Mouse (Mus musculus): ENCODE measurements around the gene Olfr133. TPM values are rescaled to one million over a fixed set of nuclear protein-coding genes. Genes with fewer than 3 reads are reported as not detected.
"Not testable (repeated sequence)": the region's sequence is repeated elsewhere in the genome, so short reads cannot be mapped to it uniquely, and the experiment has no call there.

The Olfr133 gene
- total RNA-seq (2021) = not detected
- long read RNA-seq, experiment 1 = 0 reads
- long read RNA-seq, experiment 2 = 0 reads

GRCm38 (mm10) chr17:38144981-38145380, at the start of gene Olfr133:
Olfr133 (plus strand) TSS chr17:38145281.
- DNase-seq = no peak

- DNase-seq = not testable (repeated sequence)
Observed at GRCm38 (mm10) chr17:38124199-38124598, 20.9 kb upstream of the Olfr133 start.

- not testable (repeated sequence) for DNase-seq
Observed at GRCm38 (mm10) chr17:38125371-38125770, 19.7 kb upstream of the Olfr133 start.

GRCm38 (mm10) chr17:38134426-38134825, 10.7 kb upstream of the Olfr133 start, which contains the start of gene Olfr132:
Olfr132 (minus strand) TSS chr17:38134526.
- no peak for DNase-seq

GRCm38 (mm10) chr17:38171088-38171487, 26.0 kb downstream of the Olfr133 start, which contains the start of gene Olfr134:
Olfr134 (plus strand) TSS chr17:38171388.
- DNase-seq = no peak

Other genes with a start within 250 kb of the Olfr133 start
- not detected for gene Olfr127, start 244.8 kb upstream of the Olfr133 start, total RNA-seq (2021)
- not detected for gene Olfr128, start 224.7 kb upstream of the Olfr133 start, total RNA-seq (2021)
- gene Olfr761, start 192.2 kb upstream of the Olfr133 start, total RNA-seq (2021) = not detected
- not detected for gene Olfr129, start 85.2 kb upstream of the Olfr133 start, total RNA-seq (2021)
- not detected for gene Olfr130, start 81.4 kb upstream of the Olfr133 start, total RNA-seq (2021)
- gene Olfr131, start 56.6 kb upstream of the Olfr133 start, total RNA-seq (2021) = not detected
- gene Olfr132, start 10.8 kb upstream of the Olfr133 start, total RNA-seq (2021) = not detected
- not detected for gene Olfr134, start 26.1 kb downstream of the Olfr133 start, total RNA-seq (2021)
- gene Olfr135, start 59.1 kb downstream of the Olfr133 start, total RNA-seq (2021) = not detected
- gene Olfr138, start 115.8 kb downstream of the Olfr133 start, total RNA-seq (2021) = not detected
- not detected for gene Olfr137, start 162.3 kb downstream of the Olfr133 start, total RNA-seq (2021)
- not detected for gene Olfr136, start 184.6 kb downstream of the Olfr133 start, total RNA-seq (2021)